ENCODE assay signal across 9 mouse cellular contexts in genomic region chr1:172502145-172503110, GRCm38 (mm10). TPM values are rescaled to one million over a fixed set of nuclear protein-coding genes. Genes with fewer than 3 reads are reported as not detected.
DNase-seq lines count a peak whose midpoint lies in the region; ATAC-seq and TF ChIP-seq lines count a peak whose summit lies in the region.
"Had no signal": no experiment of that assay in that cellular context is flagged by ENCODE, and none has a peak within 500 bp of the region (broad histone marks: within the 10 kb centered on the region; RNA-seq: fewer than 3 reads in every experiment).

No protein-coding gene starts in this region.

- peak overlapping the region; percentile 74 for H3K9ac ChIP-seq in heart, embryonic 16.5 days (ENCODE audit: low read length)
- H3K9ac ChIP-seq in midbrain, embryonic 12.5 days (replicated peaks), result 0 out of 2 replicates have a peak overlapping the region, but pooled peaks have one; percentile 2

- H3K36me3 ChIP-seq in heart, embryonic 16.5 days (ENCODE audit: control insufficient read depth, insufficient read depth), result peaks cover 28% of the 10 kb centered on the region
- H3K36me3 ChIP-seq in midbrain, embryonic 12.5 days, result peaks cover 12% of the 10 kb centered on the region

- H3K4me1 ChIP-seq in heart, embryonic 16.5 days (ENCODE audit: control insufficient read depth, insufficient read depth, low read length), result peaks cover 39% of the 10 kb centered on the region
- H3K4me1 ChIP-seq in midbrain, embryonic 12.5 days, result peaks cover 53% of the 10 kb centered on the region

- DNase-seq in 3T3-L1 (ENCODE audit: low read depth, low spot score), result peak; percentile 76
- DNase-seq in Patski (ENCODE audit: low read depth, low spot score), result no peak
- DNase-seq in kidney, postnatal 36 days, result peak; percentile 61 to 77
- DNase-seq in T-cell, adult 2 months (ENCODE audit: low spot score), result no peak

- CTCF ChIA-PET in Patski (lab: Charles Lee), result interaction anchor here (1.0 to 2.0 kb wide), 5 partner anchors 10 to 94 kb away, joined by 3 to 8 read pairs (median 4); partner anchors contain the start of gene Cfap45

- no peak for TF ChIP-seq CTCF in Patski (IDR thresholded peaks at IDR 0.05)

- POLR2A ChIA-PET in Patski (lab: Charles Lee), result interaction anchor here (0.6 kb wide), 1 partner anchor 638 kb away, joined by 3 read pairs; no protein-coding TSS in a partner anchor

- peak overlapping the region; percentile 65 for H3K4me3 ChIP-seq in heart, embryonic 16.5 days (ENCODE audit: low read length)
- H3K4me3 ChIP-seq in midbrain, embryonic 12.5 days, result no peak overlapping the region

- ATAC-seq in Patski, result peak; percentile 34
- no peak for ATAC-seq in heart, embryonic 16.5 days (replicated peaks; ENCODE audit: extremely low read depth, insufficient read depth, low FRiP score)
- no peak for ATAC-seq in midbrain, embryonic 12.5 days (ENCODE audit: low FRiP score, low read depth)
- ATAC-seq in megakaryocyte-erythroid progenitor cell, adult 5-6 weeks (replicated peaks; ENCODE audit: low FRiP score, low TSS enrichment, poor library complexity, severe bottlenecking), result no peak
- ATAC-seq in megakaryocyte progenitor cell, adult 5-6 weeks (replicated peaks; ENCODE audit: poor library complexity), result no peak; the same call in 1 of the 2 replicates

- in situ Hi-C loops in Patski (cut with MboI; ENCODE audit: low pct_unique_long_range_greater_than_20kb), result loop anchor here (10.0 to 25.0 kb wide), 2 partner anchors 188 to 365 kb away; partner anchors contain the start of genes Dcaf8 and Pex19

- H3K27me3 ChIP-seq in Patski, result no peaks in the 10 kb centered on the region
- no peaks in the 10 kb centered on the region for H3K27me3 ChIP-seq in heart, embryonic 16.5 days (ENCODE audit: control insufficient read depth, insufficient read depth, low read length)
- H3K27me3 ChIP-seq in midbrain, embryonic 12.5 days, result peaks cover 55% of the 10 kb centered on the region

- H3K4me2 ChIP-seq in heart, embryonic 16.5 days (ENCODE audit: low read depth, low read length), result peak overlapping the region; percentile 67
- H3K4me2 ChIP-seq in midbrain, embryonic 12.5 days (replicated peaks), result peak overlapping the region; percentile 9; the same call in 1 of the 2 replicates

- H3K27ac ChIP-seq in heart, embryonic 16.5 days (ENCODE audit: low read length), result peak overlapping the region; percentile 69
- peak overlapping the region; percentile 30; the same call in 1 of the 2 replicates for H3K27ac ChIP-seq in midbrain, embryonic 12.5 days (replicated peaks)

- no peaks in the 10 kb centered on the region for H3K9me3 ChIP-seq in heart, embryonic 16.5 days (replicated peaks; ENCODE audit: control insufficient read depth, low read length)
- no peaks in the 10 kb centered on the region for H3K9me3 ChIP-seq in midbrain, embryonic 12.5 days

- 38% methylated on average over 12 of the region's 13 CpGs for WGBS in heart, embryonic 16.5 days
- WGBS in midbrain, embryonic 12.5 days, result 41% methylated on average over 13 of the region's 13 CpGs

RNA-seq across cellular contexts. Expression of gene Tagln2, which starts 2.6 kb away (rescaled TPM):
- polyA plus RNA-seq in Patski (2021), result 609 TPM
- polyA plus RNA-seq in heart, embryonic 16.5 days (2015; fragmentation: Nextera tagmentation; extraction: Ambion mirVana), result 323 and 328 TPM in 2 replicates
- 37.0 and 45.9 TPM in 2 replicates for polyA plus RNA-seq in midbrain, embryonic 12.5 days (2016; fragmentation: Nextera tagmentation; extraction: Ambion mirVana)
- total RNA-seq in megakaryocyte-erythroid progenitor cell, adult 5-6 weeks (2014; fragmentation: Nextera tagmentation), result 244 and 269 TPM in 2 replicates
- 147 and 171 TPM in 2 replicates for total RNA-seq in megakaryocyte-erythroid progenitor cell, adult 5-6 weeks (2017)
- 621 and 639 TPM in 2 replicates for total RNA-seq in megakaryocyte progenitor cell, adult 5-6 weeks (2015)
- 290 and 305 TPM in 2 replicates for total RNA-seq in megakaryocyte progenitor cell, adult 5-6 weeks (2017)

RNA-seq across cellular contexts. Expression of gene Cfap45, which starts 18.2 kb away (rescaled TPM):
- polyA plus RNA-seq in Patski (2021), result 0.08 TPM
- 3.0 and 3.2 TPM in 2 replicates for polyA plus RNA-seq in heart, embryonic 16.5 days (2015; fragmentation: Nextera tagmentation; extraction: Ambion mirVana)
- 1.2 TPM in 2 replicates for polyA plus RNA-seq in midbrain, embryonic 12.5 days (2016; fragmentation: Nextera tagmentation; extraction: Ambion mirVana)
- not detected in 2 replicates for total RNA-seq in megakaryocyte-erythroid progenitor cell, adult 5-6 weeks (2014; fragmentation: Nextera tagmentation)
- 0.75 TPM in 1 of 2 replicates, not detected in the other for total RNA-seq in megakaryocyte-erythroid progenitor cell, adult 5-6 weeks (2017)
- total RNA-seq in megakaryocyte progenitor cell, adult 5-6 weeks (2015), result 0.12 TPM in 1 of 2 replicates, not detected in the other
- not detected in 2 replicates for total RNA-seq in megakaryocyte progenitor cell, adult 5-6 weeks (2017)

RNA-seq across cellular contexts. Expression of gene Igsf9, which starts 20.8 kb away (rescaled TPM):
- 11.0 TPM for polyA plus RNA-seq in Patski (2021)
- 3.3 and 4.8 TPM in 2 replicates for polyA plus RNA-seq in heart, embryonic 16.5 days (2015; fragmentation: Nextera tagmentation; extraction: Ambion mirVana)
- 86.1 and 99.3 TPM in 2 replicates for polyA plus RNA-seq in midbrain, embryonic 12.5 days (2016; fragmentation: Nextera tagmentation; extraction: Ambion mirVana)
- total RNA-seq in megakaryocyte-erythroid progenitor cell, adult 5-6 weeks (2014; fragmentation: Nextera tagmentation), result not detected in 2 replicates
- total RNA-seq in megakaryocyte-erythroid progenitor cell, adult 5-6 weeks (2017), result 0.09 TPM in 1 of 2 replicates, not detected in the other
- total RNA-seq in megakaryocyte progenitor cell, adult 5-6 weeks (2015), result 0.10 TPM in 1 of 2 replicates, not detected in the other
- 0.30 TPM in 1 of 2 replicates, not detected in the other for total RNA-seq in megakaryocyte progenitor cell, adult 5-6 weeks (2017)

RNA-seq across cellular contexts. Expression of gene Slamf9, which starts 27.3 kb away (rescaled TPM):
- 0.08 TPM for polyA plus RNA-seq in Patski (2021)
- polyA plus RNA-seq in heart, embryonic 16.5 days (2015; fragmentation: Nextera tagmentation; extraction: Ambion mirVana), result 0.77 and 0.95 TPM in 2 replicates
- polyA plus RNA-seq in midbrain, embryonic 12.5 days (2016; fragmentation: Nextera tagmentation; extraction: Ambion mirVana), result 0.18 TPM in 1 of 2 replicates, not detected in the other
- not detected in 2 replicates for total RNA-seq in megakaryocyte-erythroid progenitor cell, adult 5-6 weeks (2014; fragmentation: Nextera tagmentation)
- total RNA-seq in megakaryocyte-erythroid progenitor cell, adult 5-6 weeks (2017), result not detected in 2 replicates
- 0.35 and 0.49 TPM in 2 replicates for total RNA-seq in megakaryocyte progenitor cell, adult 5-6 weeks (2015)
- total RNA-seq in megakaryocyte progenitor cell, adult 5-6 weeks (2017), result 0.41 and 0.62 TPM in 2 replicates
- total RNA-seq: common myeloid progenitor, adult 5-6 weeks had no signal

RNA-seq across cellular contexts. Expression of gene Vsig8, which starts 53.3 kb away (rescaled TPM):
- 0.04 TPM for polyA plus RNA-seq in Patski (2021)
- polyA plus RNA-seq in heart, embryonic 16.5 days (2015; fragmentation: Nextera tagmentation; extraction: Ambion mirVana), result 0.32 and 0.55 TPM in 2 replicates
- polyA plus RNA-seq in midbrain, embryonic 12.5 days (2016; fragmentation: Nextera tagmentation; extraction: Ambion mirVana), result 0.15 TPM in 1 of 2 replicates, not detected in the other
- total RNA-seq in megakaryocyte-erythroid progenitor cell, adult 5-6 weeks (2014; fragmentation: Nextera tagmentation), result not detected in 2 replicates
- not detected in 2 replicates for total RNA-seq in megakaryocyte-erythroid progenitor cell, adult 5-6 weeks (2017)
- total RNA-seq in megakaryocyte progenitor cell, adult 5-6 weeks (2015), result not detected in 2 replicates
- total RNA-seq in megakaryocyte progenitor cell, adult 5-6 weeks (2017), result not detected in 2 replicates
- total RNA-seq: common myeloid progenitor, adult 5-6 weeks had no signal

Comparison
In these comparisons a context has a peak if more than half of its experiments do, and no peak if none do; other contexts are left out.
1. DNase-seq: peak in 3T3-L1 (single experiment) and kidney, postnatal 36 days (2 of 2); none in Patski (single experiment) and T-cell, adult 2 months (single experiment).